Mouse (Mus musculus) right cerebral cortex, adult 2 months (tissue): Measurements from ENCODE around the gene Fam53b.

Experiments used
- DNase-seq, 2 experiments: peaks; one replicate each; pipeline ENCODE4 v3.0.0; 2021 to 2022; ENCODE audit warnings: low spot score in 2 of 2

Fam53b gene

DNA sequence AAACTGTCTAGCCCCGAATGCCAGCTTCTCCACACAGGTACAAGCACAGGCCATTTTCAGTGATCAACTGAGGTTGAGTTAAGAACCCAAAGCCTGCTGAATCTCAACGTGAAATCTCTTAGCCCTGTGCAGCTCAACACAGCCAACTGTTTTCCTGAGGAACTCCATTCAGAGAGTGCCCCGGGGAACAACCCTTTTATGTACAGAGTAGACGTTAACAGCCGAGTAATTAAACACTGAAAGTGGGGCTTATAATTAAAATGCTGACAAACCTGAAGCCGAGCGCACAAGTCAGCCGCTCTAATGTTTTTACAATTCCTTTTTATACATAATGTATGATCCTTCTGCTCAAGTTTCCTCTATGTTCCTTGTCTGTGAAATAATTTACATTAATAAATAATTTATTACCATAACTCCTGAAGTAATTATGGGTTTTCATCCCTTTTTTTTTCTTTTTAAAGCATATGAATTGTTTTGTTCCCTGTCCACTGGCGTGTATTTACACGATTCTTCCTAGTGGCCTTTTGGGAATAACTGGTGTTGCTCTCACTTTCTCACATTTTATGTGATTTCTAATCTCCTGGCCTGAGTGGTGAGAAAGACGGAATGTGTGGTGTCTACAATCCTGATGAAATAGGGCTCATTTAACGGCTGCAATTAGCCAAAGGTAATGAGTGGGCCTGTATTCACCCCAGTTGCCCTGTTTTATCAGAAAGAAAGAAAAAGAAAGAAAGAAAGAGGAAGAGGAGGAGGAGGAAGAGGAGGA lies 46.3 kb downstream of the Fam53b start:
- DNase-seq = no peak

DNA sequence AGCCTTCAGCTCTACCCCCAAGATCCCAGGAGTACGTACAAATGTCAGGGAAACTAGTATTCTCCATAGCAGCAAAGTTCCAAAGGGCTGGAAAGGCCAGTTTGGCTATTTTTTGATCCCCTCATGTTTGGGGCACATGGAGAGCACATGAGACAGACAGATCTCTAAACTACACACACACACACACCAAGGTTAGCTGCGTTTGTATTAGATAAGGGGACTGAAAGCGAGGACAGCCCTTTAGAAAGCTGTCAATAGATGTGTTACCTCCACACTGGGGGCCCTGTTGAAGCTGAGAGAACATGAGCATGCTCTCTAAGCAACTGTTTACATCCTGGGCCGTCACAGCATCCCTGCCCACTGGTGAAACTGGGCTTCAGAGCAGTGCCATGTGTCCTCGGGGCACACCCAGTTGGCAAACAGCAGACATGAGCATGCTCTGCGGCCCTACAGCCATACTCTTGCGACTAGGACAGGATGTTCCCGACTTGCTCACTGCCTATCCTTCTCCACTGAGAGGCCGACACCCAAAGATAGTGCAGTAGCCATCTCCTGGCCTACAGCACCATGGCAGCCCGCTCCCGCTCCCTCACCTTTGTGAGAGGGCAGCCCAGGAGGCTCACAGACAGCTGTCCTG lies 47.3 kb downstream of the Fam53b start:
- no peak for DNase-seq

DNA sequence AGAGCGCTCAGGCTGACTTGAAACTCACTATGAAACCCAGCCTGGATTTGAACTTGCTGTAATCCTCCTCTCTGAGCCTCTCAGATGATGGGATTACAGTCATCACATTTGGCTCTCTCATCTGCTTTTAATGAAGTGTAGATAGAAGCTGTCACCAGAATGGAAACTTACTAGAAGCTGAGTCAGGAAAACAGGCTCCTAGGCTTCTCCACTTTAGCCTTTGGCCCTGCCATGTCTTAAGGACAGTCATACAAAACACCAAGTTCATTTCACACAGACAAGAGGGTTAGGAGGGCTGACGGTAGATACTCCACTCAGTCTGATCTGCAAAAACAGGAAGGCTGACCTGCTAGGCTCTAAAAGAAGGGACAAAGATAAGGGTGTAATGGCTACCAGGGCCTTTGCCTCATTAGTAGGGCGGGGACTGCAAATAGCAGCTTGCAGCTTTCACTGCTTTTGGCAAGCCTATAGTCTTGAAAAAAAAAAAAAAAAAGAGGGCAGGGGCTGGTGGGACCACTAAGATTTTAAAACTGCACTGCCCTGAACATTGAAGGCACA lies 48.0 kb downstream of the Fam53b start:
- no peak for DNase-seq

DNA sequence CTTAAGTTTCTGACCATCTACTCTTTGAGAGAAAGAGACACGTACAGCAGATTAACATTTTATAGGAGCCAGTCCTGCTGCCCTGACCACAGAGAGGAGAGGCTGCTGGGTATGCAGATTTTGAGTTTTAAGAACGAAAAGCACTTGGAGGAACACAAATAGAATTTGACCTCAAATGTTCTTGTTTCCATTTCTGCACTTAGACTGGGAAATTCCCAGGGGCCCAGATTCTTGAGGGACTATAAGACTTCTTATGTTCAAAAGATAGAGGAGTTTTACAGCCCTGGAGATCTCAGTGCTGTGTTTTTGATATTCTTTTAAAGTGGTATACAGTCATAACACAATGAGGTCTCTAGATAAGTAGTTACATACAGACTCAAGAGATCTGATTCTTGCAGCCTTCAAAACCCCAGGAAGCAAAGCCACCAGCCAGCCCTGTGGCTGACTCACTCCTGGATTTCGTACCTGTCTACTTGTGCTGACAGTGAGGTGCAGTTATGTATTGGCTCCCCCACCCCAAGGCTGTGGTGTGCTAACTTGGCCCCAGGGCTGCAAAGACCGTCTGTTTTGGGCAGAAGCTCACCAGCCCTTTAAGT lies 48.7 kb downstream of the Fam53b start:
- no peak for DNase-seq

DNA sequence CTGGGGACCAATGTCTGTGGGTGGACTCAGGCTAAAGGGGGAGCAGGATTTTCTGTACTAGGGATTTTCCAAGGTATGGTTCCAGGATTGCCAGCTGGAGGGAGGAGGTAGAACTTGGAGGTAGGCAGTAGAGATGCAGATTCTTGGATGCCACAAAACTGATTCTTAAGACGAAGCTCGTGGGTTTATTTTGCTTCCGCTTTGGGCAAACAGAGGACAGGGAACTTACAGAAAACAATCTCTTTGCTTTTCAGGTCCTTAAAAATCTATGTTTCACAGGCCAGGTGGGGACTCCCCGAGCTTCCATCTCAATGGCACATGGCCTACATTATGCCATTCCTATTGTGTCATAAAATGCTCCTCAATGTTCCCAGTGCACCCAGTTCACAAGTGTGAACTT lies 49.4 kb downstream of the Fam53b start:
- DNase-seq = no peak

DNA sequence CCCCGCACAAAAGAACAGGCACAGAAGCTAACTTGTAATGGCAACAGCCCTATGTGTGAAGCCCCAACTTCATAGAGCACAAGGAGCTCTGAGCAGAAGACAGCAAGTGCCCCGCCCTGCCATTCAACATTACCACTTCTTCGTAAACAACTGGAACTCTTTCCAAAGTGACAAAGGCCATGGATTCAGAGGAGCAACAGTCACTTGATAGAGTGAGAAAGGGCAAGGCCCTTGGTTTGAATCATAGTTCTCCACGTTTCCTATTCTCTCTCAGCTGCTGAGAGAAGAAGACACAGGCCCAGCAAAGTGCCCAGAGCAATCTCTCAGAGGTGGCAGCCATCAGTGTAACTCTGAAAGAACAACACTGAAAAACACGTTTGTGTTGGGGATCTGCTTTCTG lies 49.8 kb downstream of the Fam53b start:
- DNase-seq = no peak

DNA sequence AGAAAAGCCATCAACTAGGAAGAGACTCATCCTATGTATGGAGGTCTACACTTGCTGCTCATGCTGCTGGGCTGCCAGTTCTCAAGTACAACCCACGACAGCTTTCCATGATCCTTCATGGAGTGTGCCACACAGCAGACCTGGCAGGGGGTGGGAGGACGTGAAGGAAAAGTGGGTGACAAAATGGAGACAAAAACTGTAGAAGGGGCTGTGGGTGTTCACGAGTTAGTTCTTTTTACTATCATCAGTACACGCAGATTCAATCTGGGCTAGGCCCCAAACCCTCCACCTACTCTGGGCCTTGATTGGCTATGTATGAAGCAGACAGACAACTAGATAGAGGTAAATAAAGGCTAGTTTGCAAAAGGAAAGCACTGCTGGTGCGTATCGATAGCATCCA lies 50.3 kb downstream of the Fam53b start:
- DNase-seq = peak; percentile 63 to 67

DNA sequence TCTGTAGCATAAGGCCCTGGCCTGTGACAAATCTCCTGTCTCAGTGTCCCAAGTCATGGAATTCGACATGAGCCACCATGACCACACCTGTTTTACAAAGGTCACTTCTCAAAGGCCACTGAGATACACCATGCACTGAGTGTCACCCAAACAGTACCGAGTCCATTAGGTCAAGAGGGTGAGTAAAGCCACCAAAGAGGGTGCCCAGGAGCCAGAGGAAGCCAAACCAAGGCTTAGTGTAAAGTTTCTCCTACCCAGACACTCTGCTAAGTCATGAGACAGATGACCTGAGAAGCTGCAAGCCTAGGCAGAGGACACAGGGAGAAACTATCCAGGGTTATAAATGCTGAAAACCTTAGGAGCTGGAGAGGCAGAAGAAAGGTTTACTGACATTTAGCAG lies 52.3 kb downstream of the Fam53b start:
- DNase-seq = no peak

DNA sequence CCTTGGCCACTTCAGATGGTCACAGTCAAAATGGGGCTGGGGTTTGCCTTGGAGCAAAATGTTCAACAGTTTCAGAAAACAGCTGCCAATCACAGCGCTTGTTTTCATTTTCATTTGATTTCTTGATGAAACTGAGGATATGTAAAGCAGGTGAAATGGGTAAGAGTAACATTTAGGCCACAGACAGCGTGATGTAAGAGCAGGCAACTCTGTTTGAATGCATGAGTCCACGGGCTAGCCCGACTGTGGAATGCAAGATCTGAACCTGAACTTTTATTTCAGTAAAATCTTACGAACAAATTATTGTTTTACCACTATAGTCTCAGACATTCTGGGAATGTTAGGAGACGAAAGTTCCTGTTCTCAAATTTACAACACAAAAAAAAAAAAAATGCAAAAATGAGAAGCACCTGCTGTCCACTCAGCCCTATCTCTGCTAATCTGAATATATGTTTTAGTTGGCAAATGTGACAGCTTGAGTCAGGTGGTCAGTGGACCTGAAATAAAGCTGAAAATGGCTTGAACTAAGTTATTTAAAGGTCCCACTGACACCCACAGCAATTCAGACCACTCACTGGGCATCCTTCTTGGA lies 53.0 kb downstream of the Fam53b start:
- no peak for DNase-seq

DNA sequence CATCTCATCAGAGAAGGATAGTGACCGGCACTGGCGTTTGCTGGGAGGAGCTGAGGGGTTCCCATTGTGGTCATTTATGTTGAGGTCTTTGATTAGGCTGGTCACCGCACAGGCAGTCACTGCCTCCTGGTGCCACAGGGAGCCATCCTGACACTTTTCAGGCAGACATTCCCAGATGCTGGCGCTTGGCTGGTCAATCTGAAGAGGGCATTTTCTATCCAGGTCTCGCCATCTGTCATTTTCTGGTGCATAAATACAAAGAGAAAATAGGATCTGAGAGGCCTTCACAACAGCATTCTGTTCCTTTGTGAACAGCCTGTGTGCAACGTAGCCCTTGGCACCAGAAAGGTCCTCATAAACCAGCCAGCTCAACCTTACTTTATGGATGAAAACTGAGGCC lies 53.8 kb downstream of the Fam53b start:
- DNase-seq = no peak

DNA sequence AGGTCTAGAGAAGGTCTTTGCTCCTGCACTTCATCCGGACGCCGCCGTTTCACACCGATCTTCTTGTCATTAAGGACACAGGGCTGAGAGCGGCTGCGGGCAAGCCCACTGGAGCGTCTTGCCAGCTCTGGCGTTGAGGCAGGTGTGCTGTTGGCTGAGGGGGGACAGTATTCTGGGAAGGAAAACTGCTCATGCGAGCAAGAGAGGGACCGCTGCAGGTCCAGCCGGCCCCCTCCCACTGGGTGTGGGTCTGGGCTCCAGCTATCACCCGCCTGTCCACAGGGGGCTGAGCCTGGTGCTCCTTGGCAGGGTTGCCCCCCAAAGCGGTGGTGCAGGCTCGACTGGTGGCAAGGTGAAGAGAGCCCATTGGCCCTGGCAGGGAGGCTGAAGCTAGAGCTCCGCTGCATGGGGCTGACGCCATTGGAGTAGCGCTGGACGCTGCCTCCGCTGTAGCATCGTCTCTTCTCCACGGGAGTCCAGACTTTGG lies 54.2 kb downstream of the Fam53b start:
- DNase-seq = no peak

DNA sequence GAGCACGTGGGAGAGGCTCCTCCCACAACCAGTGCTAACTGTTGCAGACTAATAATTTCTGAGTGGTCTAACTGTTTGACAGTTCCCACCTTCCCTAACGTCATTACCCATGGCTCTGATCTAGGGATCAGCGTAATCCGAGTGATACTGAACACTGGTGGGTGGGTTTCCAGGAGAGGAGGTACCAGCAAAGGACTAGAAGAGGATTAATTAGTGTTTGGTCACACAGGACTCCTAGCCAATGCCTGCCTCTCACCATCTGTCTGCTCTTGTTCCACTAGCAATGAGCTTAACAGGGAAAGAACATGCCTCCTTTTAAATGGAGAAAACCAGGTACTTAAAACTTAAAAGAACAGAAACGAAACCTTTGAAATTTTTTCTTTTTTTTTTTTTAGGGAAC lies 54.8 kb downstream of the Fam53b start:
- DNase-seq = no peak

DNA sequence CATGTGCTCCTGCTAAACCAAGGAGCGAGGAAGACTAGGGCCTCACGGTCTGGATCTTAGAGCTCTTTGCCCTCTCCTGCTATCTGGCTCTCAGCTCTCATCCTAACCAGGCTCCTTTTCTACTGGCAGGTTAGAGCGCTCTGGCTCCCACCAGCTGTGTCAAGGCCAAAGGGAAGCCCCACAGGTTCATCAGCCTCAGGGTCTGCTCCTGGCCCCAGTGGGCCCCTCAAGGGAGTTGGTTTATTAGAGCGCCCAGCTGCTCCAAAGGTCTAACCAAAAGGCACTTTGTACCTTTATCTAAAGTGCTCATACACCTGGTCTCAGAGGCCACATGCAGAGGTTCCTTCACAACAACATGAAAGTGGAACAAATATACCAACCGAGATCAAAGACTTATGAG lies 57.4 kb downstream of the Fam53b start:
- DNase-seq = no peak

DNA sequence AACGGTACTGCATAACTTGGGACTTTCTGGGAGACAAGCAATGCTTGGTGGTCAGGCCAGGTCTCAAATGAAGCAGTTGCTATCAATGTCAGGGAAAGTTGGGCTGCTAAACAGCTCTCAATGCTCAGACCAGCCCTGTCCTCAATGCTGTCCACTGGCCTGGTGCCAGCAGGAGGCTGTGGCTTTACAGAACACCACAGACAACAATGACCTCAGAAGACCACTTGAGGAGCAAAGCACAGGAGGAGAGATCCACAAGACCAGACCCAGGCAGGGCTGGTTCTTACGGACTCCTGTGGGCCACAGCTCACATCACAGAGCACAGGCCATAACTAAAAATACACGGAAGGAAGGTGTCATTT lies 59.3 kb downstream of the Fam53b start:
- DNase-seq = no peak

DNA sequence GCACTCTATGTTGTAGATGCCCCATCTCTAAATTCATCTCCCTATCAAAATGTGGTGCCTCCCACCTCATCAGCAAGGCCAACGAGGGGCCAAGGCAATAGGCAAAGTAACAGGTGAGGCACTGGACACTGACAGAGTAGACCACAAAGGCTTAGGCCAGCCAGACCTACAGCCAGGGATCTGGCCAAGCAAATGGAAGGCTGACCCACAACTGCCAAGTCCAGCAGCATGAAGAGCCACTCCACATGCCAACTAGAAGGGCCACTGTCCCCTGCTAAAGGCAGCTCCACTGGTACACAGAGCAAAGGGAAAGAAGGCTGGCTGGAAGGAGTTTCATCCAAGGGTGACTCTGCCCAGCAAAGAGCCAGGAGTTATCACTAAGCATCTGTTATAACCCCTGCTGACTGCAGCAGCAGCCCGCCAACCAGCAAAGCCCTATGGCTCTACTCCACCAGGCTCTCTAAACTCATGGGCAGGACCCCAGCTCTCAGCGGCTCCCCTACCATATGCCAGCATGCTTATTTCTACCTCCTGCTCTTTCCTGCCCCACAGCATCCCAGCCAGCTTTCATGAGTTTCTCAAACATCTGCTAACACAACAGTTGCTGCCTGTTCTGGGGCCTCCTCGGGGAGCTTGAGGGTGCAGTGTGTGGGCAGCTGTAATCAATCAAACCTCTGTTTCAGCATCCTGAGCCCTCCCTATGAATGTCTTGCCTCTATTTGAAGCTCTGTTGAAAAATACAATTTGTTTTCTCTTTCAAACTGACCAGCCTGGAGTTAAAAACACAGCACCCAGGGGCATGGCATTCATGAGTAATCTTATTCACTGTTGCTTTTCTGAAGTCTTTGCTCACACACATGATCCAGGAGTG lies 59.9 kb downstream of the Fam53b start:
- no peak for DNase-seq

DNA sequence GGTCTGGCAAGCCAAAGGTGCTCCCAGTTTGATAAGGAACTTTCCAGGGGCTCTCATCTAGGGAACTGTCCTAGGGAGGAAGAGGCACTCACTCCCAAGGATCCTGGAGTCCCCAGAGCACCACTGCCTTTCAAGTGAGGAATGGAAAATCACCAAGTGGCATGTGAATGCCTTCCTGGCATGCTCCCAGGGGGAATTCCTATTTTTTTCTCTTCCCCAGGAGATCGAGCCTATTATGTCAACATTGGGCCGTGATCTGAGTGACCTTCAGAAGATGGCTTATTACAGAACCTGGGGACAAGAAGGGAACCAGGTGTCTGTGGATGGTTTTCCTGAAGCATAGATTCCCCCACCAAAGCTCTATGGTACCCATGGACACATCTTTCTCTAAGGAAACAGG lies 62.0 kb downstream of the Fam53b start:
- DNase-seq = no peak

DNA sequence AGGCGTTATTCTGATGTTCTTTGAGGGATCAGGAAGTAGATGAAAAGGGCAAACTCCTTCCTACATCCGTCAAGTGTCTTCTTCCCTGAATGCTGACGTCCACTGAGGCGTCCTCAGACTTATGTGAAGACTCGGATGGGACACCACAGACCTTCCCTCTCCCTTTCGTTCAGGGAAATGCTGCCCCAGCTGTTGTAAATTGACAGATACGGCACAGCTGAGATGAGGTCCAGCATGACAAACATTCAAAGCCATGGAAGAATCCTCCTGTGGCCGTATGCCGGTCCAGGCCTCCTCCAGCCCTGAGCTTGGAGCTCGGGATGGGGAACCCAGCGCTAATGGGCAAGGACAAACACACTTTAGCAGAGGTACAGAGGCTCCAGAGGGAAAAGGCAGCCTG lies 64.2 kb downstream of the Fam53b start:
- no peak for DNase-seq

DNA sequence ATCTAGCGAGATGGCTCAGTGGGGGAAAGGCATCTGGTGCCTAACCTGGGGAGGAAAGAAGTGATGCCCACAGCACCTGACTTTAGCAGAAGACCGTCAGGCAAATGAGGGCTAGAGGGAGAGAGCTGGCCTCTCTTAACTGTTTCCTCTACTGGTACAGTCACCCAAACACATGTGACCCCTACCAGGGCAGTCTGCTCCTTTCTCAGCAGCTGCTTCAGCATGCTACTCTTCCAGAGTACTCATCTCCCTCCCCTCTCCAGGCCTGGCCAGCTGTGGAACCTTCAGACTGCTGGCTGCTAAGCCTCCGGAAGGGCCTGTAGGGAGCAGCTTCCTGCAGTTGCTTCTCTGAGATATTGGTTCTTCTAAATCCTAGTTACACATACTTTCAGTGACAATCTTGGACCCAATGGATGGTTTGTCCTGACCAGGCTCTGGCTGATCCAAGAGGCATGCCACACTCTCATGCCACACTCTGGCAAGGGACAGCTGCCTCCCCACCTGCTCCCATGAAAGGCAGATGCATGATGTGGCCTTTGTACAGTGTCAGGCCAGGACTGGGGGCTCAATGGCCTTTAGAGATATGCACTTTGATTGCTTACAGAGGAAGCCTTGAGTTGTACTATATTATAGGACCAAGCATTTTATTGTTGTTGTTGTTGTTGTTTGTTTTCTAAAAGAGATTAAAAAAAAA lies 65.5 kb downstream of the Fam53b start:
- DNase-seq = no peak

DNA sequence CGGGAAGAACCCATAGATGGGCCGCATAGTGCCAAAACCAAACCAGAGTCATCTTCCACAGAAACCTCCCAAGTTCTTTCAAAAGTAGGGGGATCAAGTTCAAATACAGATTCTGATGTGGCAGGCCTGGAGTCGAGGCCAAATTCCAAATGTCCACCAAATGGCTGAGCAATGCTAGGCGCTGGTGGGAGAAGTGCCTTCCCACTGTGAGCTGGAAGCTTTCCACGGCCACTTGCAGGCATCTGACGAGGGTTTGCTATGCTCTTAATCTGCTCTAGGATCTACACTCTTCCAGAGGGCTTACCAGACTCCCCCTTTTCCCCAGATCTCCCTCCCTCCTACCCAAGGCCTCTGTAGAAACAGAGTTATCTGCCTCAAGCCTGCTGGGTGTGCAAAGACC lies 66.6 kb downstream of the Fam53b start:
- DNase-seq = no peak

DNA sequence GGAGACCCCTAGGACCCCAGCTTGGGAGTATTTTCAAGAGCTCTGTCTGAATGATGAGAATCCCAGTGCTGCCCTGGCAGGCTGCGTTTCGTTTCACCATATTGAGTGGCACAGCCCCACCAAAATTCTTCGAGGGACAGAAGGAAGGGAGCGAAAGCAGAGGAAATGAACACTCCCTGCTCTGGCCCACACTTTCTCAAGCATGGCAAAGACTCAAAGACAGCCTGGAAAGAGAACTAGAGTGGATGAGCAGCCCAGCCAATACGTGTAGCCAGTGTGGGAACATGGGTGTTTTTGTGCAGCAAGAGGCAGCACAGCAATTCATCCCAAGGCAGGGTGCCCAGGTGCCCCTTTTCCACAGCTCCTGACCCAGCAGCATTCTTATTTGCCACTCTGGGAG lies 70.8 kb downstream of the Fam53b start:
- DNase-seq = no peak

DNA sequence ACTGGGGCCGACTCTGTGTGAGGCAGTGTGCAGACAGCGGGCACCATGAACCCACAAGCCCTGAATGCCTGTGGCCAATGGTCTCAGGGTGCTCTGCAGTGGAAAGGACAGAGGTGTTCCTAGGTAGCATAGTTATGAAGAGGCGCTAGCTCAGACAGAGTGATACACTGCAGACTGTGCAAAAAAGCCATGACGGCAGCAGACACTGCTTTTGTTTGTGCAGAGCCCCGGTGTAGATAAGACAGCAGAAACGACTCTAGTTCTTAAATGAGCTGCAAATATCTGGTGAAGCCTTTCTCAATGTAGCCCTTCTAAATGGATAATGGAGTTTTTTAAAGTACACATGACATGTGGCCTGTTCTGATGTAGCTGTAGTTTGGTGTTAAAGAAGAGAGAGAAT lies 73.9 kb downstream of the Fam53b start:
- no peak for DNase-seq
